Comparison of ENCODE assay signal across 12 mouse cellular contexts in genomic region chr9:55525716-55526115, GRCm38 (mm10). TPM values are rescaled to one million over a fixed set of nuclear protein-coding genes. Genes with fewer than 3 reads are reported as not detected.
DNase-seq lines count a peak whose midpoint lies in the region; ATAC-seq and TF ChIP-seq lines count a peak whose summit lies in the region.
"Had no signal": no experiment of that assay in that cellular context is flagged by ENCODE, and none has a peak within 500 bp of the region (broad histone marks: within the 10 kb centered on the region; RNA-seq: fewer than 3 reads in every experiment).

No protein-coding gene starts in this region.

- no peak for TF ChIP-seq POLR2A in ES-Bruce4 (IDR thresholded peaks at IDR 0.05; ENCODE audit: insufficient read depth, low read length)

- WGBS in embryonic facial prominence, embryonic 10.5 days = 31% methylated on average over 4 of the region's 4 CpGs

- H3K27ac ChIP-seq in layer of hippocampus, adult 2 months = no peak overlapping the region
- H3K27ac ChIP-seq in ES-Bruce4 (ENCODE audit: insufficient read depth, low read length) = no peak overlapping the region
- no peak overlapping the region for H3K27ac ChIP-seq in embryonic facial prominence, embryonic 10.5 days (replicated peaks)
- H3K27ac ChIP-seq: forebrain, embryonic 10.5 days; heart, embryonic 10.5 days; midbrain, embryonic 12.5 days had no signal

- no peak for TF ChIP-seq EP300 in ES-Bruce4 (IDR thresholded peaks at IDR 0.05; ENCODE audit: insufficient read depth, low read depth, low read length)

- no peaks in the 10 kb centered on the region for H3K4me1 ChIP-seq in ES-Bruce4 (ENCODE audit: control insufficient read depth, insufficient read depth, low read length)
- no peaks in the 10 kb centered on the region for H3K4me1 ChIP-seq in embryonic facial prominence, embryonic 10.5 days
- H3K4me1 ChIP-seq: forebrain, embryonic 10.5 days; heart, embryonic 10.5 days; midbrain, embryonic 12.5 days had no signal

- H3K9me3 ChIP-seq in ES-Bruce4 (replicated peaks; ENCODE audit: control insufficient read depth, insufficient read depth, low read length, poor library complexity, severe bottlenecking) = no peaks in the 10 kb centered on the region
- H3K9me3 ChIP-seq in embryonic facial prominence, embryonic 10.5 days = no peaks in the 10 kb centered on the region
- H3K9me3 ChIP-seq: forebrain, embryonic 10.5 days; heart, embryonic 10.5 days; midbrain, embryonic 12.5 days had no signal

- H3K4me3 ChIP-seq in layer of hippocampus, adult 2 months = no peak overlapping the region
- no peak overlapping the region for H3K4me3 ChIP-seq in ES-Bruce4 (ENCODE audit: low read depth, low read length)
- H3K4me3 ChIP-seq in embryonic facial prominence, embryonic 10.5 days = no peak overlapping the region
- H3K4me3 ChIP-seq: forebrain, embryonic 10.5 days; heart, embryonic 10.5 days; midbrain, embryonic 12.5 days had no signal

- TF ChIP-seq CTCF in layer of hippocampus, adult 2 months (conservative IDR thresholded peaks at IDR 0.05) = peak; percentile 61
- TF ChIP-seq CTCF in ES-Bruce4 (IDR thresholded peaks at IDR 0.05; ENCODE audit: low read depth, low read length) = peak; percentile 91

- ATAC-seq in granulocyte monocyte progenitor cell, adult 5-6 weeks (replicated peaks; ENCODE audit: poor library complexity, severe bottlenecking) = peak; percentile 53

- H3K27me3 ChIP-seq in ES-Bruce4 (ENCODE audit: control insufficient read depth, insufficient read depth, low read length, poor library complexity, severe bottlenecking) = no peaks in the 10 kb centered on the region; the same call in 1 of the 2 replicates
- H3K27me3 ChIP-seq in embryonic facial prominence, embryonic 10.5 days (replicated peaks; ENCODE audit: low read depth, poor library complexity, severe bottlenecking) = peaks cover 8% of the 10 kb centered on the region; the same call in 1 of the 2 replicates

- no peak for DNase-seq in layer of hippocampus, adult 2 months (ENCODE audit: low spot score in 2 of 2)
- no peak for DNase-seq in layer of hippocampus, adult 11-12 months (ENCODE audit: low spot score)
- peak; percentile 50 for DNase-seq in 416B (ENCODE audit: low read depth)
- DNase-seq in embryonic facial prominence, embryonic 10.5 days (ENCODE audit: low spot score) = no peak
- no peak for DNase-seq in kidney, postnatal 4 days
- DNase-seq: kidney, adult 11 months had no signal

- H3K9ac ChIP-seq in ES-Bruce4 (ENCODE audit: low read depth, poor library complexity, severe bottlenecking) = no peak overlapping the region
- H3K9ac ChIP-seq: midbrain, embryonic 12.5 days had no signal

- H3K36me3 ChIP-seq in ES-Bruce4 (ENCODE audit: control insufficient read depth, insufficient read depth, low read length, poor library complexity, severe bottlenecking) = no peaks in the 10 kb centered on the region
- H3K36me3 ChIP-seq in embryonic facial prominence, embryonic 10.5 days (replicated peaks) = no peaks in the 10 kb centered on the region
- H3K36me3 ChIP-seq: forebrain, embryonic 10.5 days; heart, embryonic 10.5 days; midbrain, embryonic 12.5 days had no signal

RNA-seq across cellular contexts. Expression of gene Isl2, which starts 12.8 kb away (rescaled TPM):
- total RNA-seq in layer of hippocampus, adult 2 months (2021) = not detected
- 0.44 TPM in 1 of 2 replicates, not detected in the other for polyA plus RNA-seq in ES-Bruce4 (2011; ENCODE audit: insufficient read depth, insufficient read length, low read depth, missing spikeins)
- total RNA-seq in granulocyte monocyte progenitor cell, adult 5-6 weeks (2014; fragmentation: Nextera tagmentation) = not detected in 2 replicates
- not detected in 2 replicates for total RNA-seq in granulocyte monocyte progenitor cell, adult 5-6 weeks (2017)
- polyA plus RNA-seq in embryonic facial prominence, embryonic 10.5 days (2016; fragmentation: Nextera tagmentation; extraction: Ambion mirVana) = 18.7 and 20.4 TPM in 2 replicates
- total RNA-seq: left cerebral cortex, postnatal 14 days had no signal

RNA-seq across cellular contexts. Expression of gene Etfa, which starts 13.7 kb away (rescaled TPM):
- total RNA-seq in layer of hippocampus, adult 2 months (2021) = 10 to 100 TPM; 38.6 to 44.8 TPM
- 83.0 and 86.6 TPM in 2 replicates for polyA plus RNA-seq in ES-Bruce4 (2011; ENCODE audit: insufficient read depth, insufficient read length, low read depth, missing spikeins)
- 79.9 and 109 TPM in 2 replicates for total RNA-seq in granulocyte monocyte progenitor cell, adult 5-6 weeks (2014; fragmentation: Nextera tagmentation)
- 67.4 and 84.7 TPM in 2 replicates for total RNA-seq in granulocyte monocyte progenitor cell, adult 5-6 weeks (2017)
- 156 and 159 TPM in 2 replicates for polyA plus RNA-seq in embryonic facial prominence, embryonic 10.5 days (2016; fragmentation: Nextera tagmentation; extraction: Ambion mirVana)
